Mouse (Mus musculus): Measurements from ENCODE around the gene Ephb3.

- TF ChIP-seq CTCF (IDR thresholded peaks at IDR 0.05; ENCODE audit: insufficient read depth, low read depth, low read length), result no peak
- no peak for TF ChIP-seq POLR2A (IDR thresholded peaks at IDR 0.05; ENCODE audit: insufficient read depth, low read depth, low read length)
These were observed 6.9 kb downstream of the Ephb3 start for GRCm38 (mm10) chr16:21211501-21211900.
